Mouse (Mus musculus): ENCODE measurements around the gene Srgap1. TPM values are rescaled to one million over a fixed set of nuclear protein-coding genes. Genes with fewer than 3 reads are reported as not detected.

Srgap1 gene
- polyA plus RNA-seq, 1 experiment from 2014 or later: 1.3 TPM

- no peak overlapping the region for H3K4me3 ChIP-seq (replicated peaks)
- WGBS (ENCODE audit: insufficient replicate concordance): 68% methylated on average over 12 of the region's 12 CpGs
- H3K27ac ChIP-seq (replicated peaks): no peak overlapping the region
- no peak overlapping the region for H3K4me2 ChIP-seq
- H3K36me3 ChIP-seq (replicated peaks): no peaks in the 10 kb centered on the region
- H3K4me1 ChIP-seq (replicated peaks): no peaks in the 10 kb centered on the region
- no peak overlapping the region for H3K9ac ChIP-seq
- H3K27me3 ChIP-seq: no peaks in the 10 kb centered on the region
- no peak for ATAC-seq (ENCODE audit: insufficient read depth)
- H3K9me3 ChIP-seq (replicated peaks): no peaks in the 10 kb centered on the region
These were observed 131.6 kb downstream of the Srgap1 start for GRCm38 (mm10) chr10:121915530-121915929.

- Histone ChIP-seq H3K4me1 (replicated peaks) (no peaks in the 10 kb centered on the region), H3K9me3 (replicated peaks) (no peaks in the 10 kb centered on the region), H3K27ac (replicated peaks) (no peak overlapping the region), H3K4me3 (replicated peaks) (no peak overlapping the region), H3K4me2 (no peak overlapping the region), H3K36me3 (replicated peaks) (no peaks in the 10 kb centered on the region), H3K9ac (no peak overlapping the region), H3K27me3 (no peaks in the 10 kb centered on the region)
- no peak for ATAC-seq (ENCODE audit: insufficient read depth)
- 42% methylated on average over 1 of the region's 1 CpGs for WGBS (ENCODE audit: insufficient replicate concordance)
These were observed 143.0 kb downstream of the Srgap1 start for GRCm38 (mm10) chr10:121904137-121904536.

GRCm38 (mm10) chr10:121902651-121903050, 144.5 kb downstream of the Srgap1 start:
- H3K9ac ChIP-seq: no peak overlapping the region
- no peaks in the 10 kb centered on the region for H3K4me1 ChIP-seq (replicated peaks)
- no peaks in the 10 kb centered on the region for H3K27me3 ChIP-seq
- WGBS (ENCODE audit: insufficient replicate concordance): 66% methylated on average over 8 of the region's 8 CpGs
- H3K27ac ChIP-seq (replicated peaks): no peak overlapping the region
- H3K36me3 ChIP-seq (replicated peaks): no peaks in the 10 kb centered on the region
- no peak overlapping the region for H3K4me2 ChIP-seq
- no peak overlapping the region for H3K4me3 ChIP-seq (replicated peaks)
- no peaks in the 10 kb centered on the region for H3K9me3 ChIP-seq (replicated peaks)
- ATAC-seq (ENCODE audit: insufficient read depth): no peak

GRCm38 (mm10) chr10:121900772-121901171, 146.3 kb downstream of the Srgap1 start:
- H3K4me2 ChIP-seq: no peak overlapping the region
- no peak overlapping the region for H3K4me3 ChIP-seq (replicated peaks)
- H3K9ac ChIP-seq: no peak overlapping the region
- H3K36me3 ChIP-seq (replicated peaks): no peaks in the 10 kb centered on the region
- no peaks in the 10 kb centered on the region for H3K9me3 ChIP-seq (replicated peaks)
- H3K27me3 ChIP-seq: no peaks in the 10 kb centered on the region
- no peaks in the 10 kb centered on the region for H3K4me1 ChIP-seq (replicated peaks)
- WGBS (ENCODE audit: insufficient replicate concordance): 41% methylated on average over 6 of the region's 6 CpGs
- ATAC-seq (ENCODE audit: insufficient read depth): no peak
- H3K27ac ChIP-seq (replicated peaks): no peak overlapping the region

GRCm38 (mm10) chr10:121899706-121900105, 147.4 kb downstream of the Srgap1 start:
- WGBS (ENCODE audit: insufficient replicate concordance): 78% methylated on average over 6 of the region's 6 CpGs
- no peak overlapping the region for H3K27ac ChIP-seq (replicated peaks)
- no peak overlapping the region for H3K4me2 ChIP-seq
- no peaks in the 10 kb centered on the region for H3K27me3 ChIP-seq
- H3K36me3 ChIP-seq (replicated peaks): no peaks in the 10 kb centered on the region
- H3K9ac ChIP-seq: no peak overlapping the region
- no peaks in the 10 kb centered on the region for H3K4me1 ChIP-seq (replicated peaks)
- ATAC-seq (ENCODE audit: insufficient read depth): no peak
- H3K4me3 ChIP-seq (replicated peaks): no peak overlapping the region
- no peaks in the 10 kb centered on the region for H3K9me3 ChIP-seq (replicated peaks)

GRCm38 (mm10) chr10:121897835-121898370, 149.2 kb downstream of the Srgap1 start:
- Histone ChIP-seq H3K27me3 (no peaks in the 10 kb centered on the region), H3K4me3 (replicated peaks) (no peak overlapping the region), H3K4me1 (replicated peaks) (no peaks in the 10 kb centered on the region), H3K4me2 (no peak overlapping the region), H3K36me3 (replicated peaks) (no peaks in the 10 kb centered on the region), H3K9me3 (replicated peaks) (no peaks in the 10 kb centered on the region), H3K9ac (no peak overlapping the region), H3K27ac (replicated peaks) (no peak overlapping the region)
- WGBS (ENCODE audit: insufficient replicate concordance): 79% methylated on average over 2 of the region's 2 CpGs
- no peak for ATAC-seq (ENCODE audit: insufficient read depth)

GRCm38 (mm10) chr10:121891390-121892067, 155.6 kb downstream of the Srgap1 start:
- Histone ChIP-seq H3K36me3 (replicated peaks) (no peaks in the 10 kb centered on the region), H3K27me3 (no peaks in the 10 kb centered on the region), H3K9ac (no peak overlapping the region), H3K9me3 (replicated peaks) (no peaks in the 10 kb centered on the region), H3K4me1 (replicated peaks) (no peaks in the 10 kb centered on the region), H3K4me2 (no peak overlapping the region), H3K4me3 (replicated peaks) (no peak overlapping the region), H3K27ac (replicated peaks) (no peak overlapping the region)
- 25% methylated on average over 13 of the region's 13 CpGs for WGBS (ENCODE audit: insufficient replicate concordance)
- ATAC-seq (ENCODE audit: insufficient read depth): no peak

GRCm38 (mm10) chr10:121890061-121890460, 157.1 kb downstream of the Srgap1 start:
- WGBS (ENCODE audit: insufficient replicate concordance): 62% methylated on average over 6 of the region's 6 CpGs
- Histone ChIP-seq H3K4me2 (no peak overlapping the region), H3K4me3 (replicated peaks) (no peak overlapping the region), H3K36me3 (replicated peaks) (no peaks in the 10 kb centered on the region), H3K27ac (replicated peaks) (no peak overlapping the region), H3K9me3 (replicated peaks) (no peaks in the 10 kb centered on the region), H3K27me3 (no peaks in the 10 kb centered on the region), H3K9ac (no peak overlapping the region), H3K4me1 (replicated peaks) (no peaks in the 10 kb centered on the region)
- ATAC-seq (ENCODE audit: insufficient read depth): no peak

- Histone ChIP-seq H3K4me2 (no peak overlapping the region), H3K9me3 (replicated peaks) (no peaks in the 10 kb centered on the region), H3K27ac (replicated peaks) (no peak overlapping the region), H3K4me3 (replicated peaks) (no peak overlapping the region), H3K9ac (no peak overlapping the region), H3K27me3 (no peaks in the 10 kb centered on the region), H3K36me3 (replicated peaks) (no peaks in the 10 kb centered on the region), H3K4me1 (replicated peaks) (no peaks in the 10 kb centered on the region)
- 13% methylated on average over 6 of the region's 6 CpGs for WGBS (ENCODE audit: insufficient replicate concordance)
- no peak for ATAC-seq (ENCODE audit: insufficient read depth)
These were observed 160.3 kb downstream of the Srgap1 start for GRCm38 (mm10) chr10:121886805-121887204.

- Histone ChIP-seq H3K27me3 (no peaks in the 10 kb centered on the region), H3K27ac (replicated peaks) (no peak overlapping the region), H3K4me2 (no peak overlapping the region), H3K4me3 (replicated peaks) (no peak overlapping the region), H3K4me1 (replicated peaks) (no peaks in the 10 kb centered on the region), H3K36me3 (replicated peaks) (no peaks in the 10 kb centered on the region), H3K9me3 (replicated peaks) (no peaks in the 10 kb centered on the region), H3K9ac (no peak overlapping the region)
- no peak for ATAC-seq (ENCODE audit: insufficient read depth)
- 42% methylated on average over 9 of the region's 9 CpGs for WGBS (ENCODE audit: insufficient replicate concordance)
These were observed 161.4 kb downstream of the Srgap1 start for GRCm38 (mm10) chr10:121885512-121886218.

GRCm38 (mm10) chr10:121882461-121882860, 164.7 kb downstream of the Srgap1 start:
- Histone ChIP-seq H3K27me3 (no peaks in the 10 kb centered on the region), H3K4me1 (replicated peaks) (no peaks in the 10 kb centered on the region), H3K9me3 (replicated peaks) (no peaks in the 10 kb centered on the region), H3K4me3 (replicated peaks) (no peak overlapping the region), H3K9ac (no peak overlapping the region), H3K4me2 (no peak overlapping the region), H3K36me3 (replicated peaks) (no peaks in the 10 kb centered on the region), H3K27ac (replicated peaks) (no peak overlapping the region)
- no peak for ATAC-seq (ENCODE audit: insufficient read depth)
- WGBS (ENCODE audit: insufficient replicate concordance): 67% methylated on average over 6 of the region's 6 CpGs

Data from liver, embryonic 15.5 days (tissue).